Mouse (Mus musculus) heart, postnatal 4 days (tissue): ENCODE measurements at regions not wholly inside any gene's neighbourhood (a gene's known extent, or its start where the extent isn't known, plus 50 kb on each side); places are given as distances from the start of the nearest gene placed in this dataset.

ENCODE experiments used
- DNase-seq: peaks from one replicate; pipeline ENCODE4 v3.0.0; 2021

- no peak for DNase-seq
Measured at GRCm38 (mm10) chr14:60439106-60439505, 66.0 kb downstream of the Amer2 start.

GRCm38 (mm10) chr14:60443821-60444551 lies 70.9 kb downstream of the Amer2 start:
- no peak for DNase-seq

- no peak for DNase-seq
Measured at GRCm38 (mm10) chr14:60444552-60444937, 71.5 kb downstream of the Amer2 start.

- DNase-seq, result no peak
Measured at GRCm38 (mm10) chr14:60446037-60446436, 73.0 kb downstream of the Amer2 start.

- DNase-seq, result no peak
Measured at GRCm38 (mm10) chr14:60451216-60451615, 78.2 kb downstream of the Amer2 start.

- no peak for DNase-seq
Measured at GRCm38 (mm10) chr14:60451684-60452083, 78.6 kb downstream of the Amer2 start.

GRCm38 (mm10) chr14:60456767-60457166 lies 83.7 kb downstream of the Amer2 start:
- DNase-seq, result no peak

- peak; percentile 49 for DNase-seq
Measured at GRCm38 (mm10) chr14:60484996-60485888, 112.2 kb downstream of the Amer2 start.

- DNase-seq, result no peak
Measured at GRCm38 (mm10) chr14:60485889-60486274, 112.8 kb downstream of the Amer2 start.

- DNase-seq, result no peak
Measured at GRCm38 (mm10) chr14:60486278-60486935, 113.3 kb downstream of the Amer2 start.

GRCm38 (mm10) chr14:60489111-60489510 lies 116.1 kb downstream of the Amer2 start:
- no peak for DNase-seq

- DNase-seq, result peak; percentile 0
Measured at GRCm38 (mm10) chr14:60490886-60491285, 117.8 kb downstream of the Amer2 start.

- no peak for DNase-seq
Measured at GRCm38 (mm10) chr14:60495441-60495840, 122.4 kb downstream of the Amer2 start.

GRCm38 (mm10) chr14:60502552-60502951 lies 129.5 kb downstream of the Amer2 start:
- no peak for DNase-seq

GRCm38 (mm10) chr14:60505066-60505465 lies 128.7 kb upstream of the Spata13 start:
- no peak for DNase-seq

- no peak for DNase-seq
Measured at GRCm38 (mm10) chr14:60506296-60506695, 127.5 kb upstream of the Spata13 start.

GRCm38 (mm10) chr14:60513560-60513959 lies 120.2 kb upstream of the Spata13 start:
- DNase-seq, result peak; percentile 25

GRCm38 (mm10) chr14:60515094-60515786 lies 118.6 kb upstream of the Spata13 start:
- DNase-seq, result no peak

GRCm38 (mm10) chr14:60517891-60518290 lies 115.9 kb upstream of the Spata13 start:
- DNase-seq, result no peak

GRCm38 (mm10) chr14:60523010-60523409 lies 110.8 kb upstream of the Spata13 start:
- no peak for DNase-seq

- no peak for DNase-seq
Measured at GRCm38 (mm10) chr14:60524869-60525268, 108.9 kb upstream of the Spata13 start.

GRCm38 (mm10) chr14:60525284-60525962 lies 108.4 kb upstream of the Spata13 start:
- DNase-seq, result peak; percentile 80
